Mouse (Mus musculus): ENCODE measurements around the gene Olfr653.

GRCm38 (mm10) chr7:104601679-104602078 is 24.6 kb downstream of the Olfr653 start, which contains the start of gene Olfr655:
- TF ChIP-seq POLR2A (IDR thresholded peaks at IDR 0.05; ENCODE audit: low read depth, low read length) (no peak), CTCF (conservative IDR thresholded peaks at IDR 0.05; ENCODE audit: insufficient read depth, insufficient read length, low read depth, low read length) (no peak)
